Mouse (Mus musculus): Measurements from ENCODE around the gene Rps2. TPM values are rescaled to one million over a fixed set of nuclear protein-coding genes. Genes with fewer than 3 reads are reported as not detected.

Gene Rps2
- polyA plus RNA-seq, 1 experiment, result 381 TPM

GRCm38 (mm10) chr17:24728184-24728583 lies 10.3 kb downstream of the Rps2 start:
- Histone ChIP-seq H3K79me3 (ENCODE audit: low read depth) (peaks cover 4% of the 10 kb centered on the region), H3K27me3 (ENCODE audit: control insufficient read depth, insufficient read depth, insufficient read length) (peaks cover 6% of the 10 kb centered on the region), H3K4me3 (ENCODE audit: insufficient read depth, poor library complexity, severe bottlenecking) (no peak overlapping the region), H3ac (ENCODE audit: control insufficient read depth, insufficient read length, low read depth) (no peak overlapping the region), H3K36me3 (ENCODE audit: control insufficient read depth, insufficient read depth) (no peaks in the 10 kb centered on the region), H3K79me2 (ENCODE audit: control insufficient read depth, insufficient read depth) (peaks cover 10% of the 10 kb centered on the region)
- TF ChIP-seq FOSL1 (IDR thresholded peaks at IDR 0.05; ENCODE audit: insufficient read depth, low read length, poor library complexity, severe bottlenecking) (no peak), MYOD1 (IDR thresholded peaks at IDR 0.05; ENCODE audit: control insufficient read depth, insufficient read length, low read depth) (no peak), USF1 (IDR thresholded peaks at IDR 0.05; ENCODE audit: low read depth) (no peak), MAX (IDR thresholded peaks at IDR 0.05) (no peak), CTCF (IDR thresholded peaks at IDR 0.05; ENCODE audit: control insufficient read depth, insufficient read depth, insufficient read length) (no peak), CEBPB (IDR thresholded peaks at IDR 0.05; ENCODE audit: low read depth) (no peak), MYOG (IDR thresholded peaks at IDR 0.05; ENCODE audit: control insufficient read depth, extremely low read depth, insufficient read length) (no peak)

- no peaks in the 10 kb centered on the region for H3K36me3 ChIP-seq (ENCODE audit: control insufficient read depth, insufficient read depth)
- TF ChIP-seq CEBPB (IDR thresholded peaks at IDR 0.05; ENCODE audit: low read depth), result no peak
- H3K79me2 ChIP-seq (ENCODE audit: control insufficient read depth, insufficient read depth), result peaks cover 1% of the 10 kb centered on the region
- peaks cover 6% of the 10 kb centered on the region for H3K27me3 ChIP-seq (ENCODE audit: control insufficient read depth, insufficient read depth, insufficient read length)
- peaks cover under 1% of the 10 kb centered on the region for H3K79me3 ChIP-seq (ENCODE audit: low read depth)
- H3K4me3 ChIP-seq (ENCODE audit: insufficient read depth, poor library complexity, severe bottlenecking), result no peak overlapping the region
- no peak overlapping the region for H3ac ChIP-seq (ENCODE audit: control insufficient read depth, insufficient read length, low read depth)
These were observed 11.2 kb downstream of the Rps2 start for GRCm38 (mm10) chr17:24729067-24729466.

GRCm38 (mm10) chr17:24730787-24731186 lies 12.9 kb downstream of the Rps2 start:
- peaks cover 6% of the 10 kb centered on the region for H3K27me3 ChIP-seq (ENCODE audit: control insufficient read depth, insufficient read depth, insufficient read length)
- no peak for TF ChIP-seq MYOD1 (IDR thresholded peaks at IDR 0.05; ENCODE audit: control insufficient read depth, insufficient read length, low read depth)
- TF ChIP-seq CEBPB (IDR thresholded peaks at IDR 0.05; ENCODE audit: low read depth), result no peak
- no peak for TF ChIP-seq MYOG (IDR thresholded peaks at IDR 0.05; ENCODE audit: control insufficient read depth, extremely low read depth, insufficient read length)
- TF ChIP-seq MAX (IDR thresholded peaks at IDR 0.05), result no peak
- TF ChIP-seq USF1 (IDR thresholded peaks at IDR 0.05; ENCODE audit: low read depth), result no peak
- TF ChIP-seq FOSL1 (IDR thresholded peaks at IDR 0.05; ENCODE audit: insufficient read depth, low read length, poor library complexity, severe bottlenecking), result no peak
- no peak for TF ChIP-seq CTCF (IDR thresholded peaks at IDR 0.05; ENCODE audit: control insufficient read depth, insufficient read depth, insufficient read length)
- no peaks in the 10 kb centered on the region for H3K36me3 ChIP-seq (ENCODE audit: control insufficient read depth, insufficient read depth)
- no peaks in the 10 kb centered on the region for H3K79me3 ChIP-seq (ENCODE audit: low read depth)
- H3K79me2 ChIP-seq (ENCODE audit: control insufficient read depth, insufficient read depth), result no peaks in the 10 kb centered on the region
- H3ac ChIP-seq (ENCODE audit: control insufficient read depth, insufficient read length, low read depth), result no peak overlapping the region
- no peak overlapping the region for H3K4me3 ChIP-seq (ENCODE audit: insufficient read depth, poor library complexity, severe bottlenecking)

- peaks cover 6% of the 10 kb centered on the region for H3K27me3 ChIP-seq (ENCODE audit: control insufficient read depth, insufficient read depth, insufficient read length)
- TF ChIP-seq USF1 (IDR thresholded peaks at IDR 0.05; ENCODE audit: low read depth) (no peak), FOSL1 (IDR thresholded peaks at IDR 0.05; ENCODE audit: insufficient read depth, low read length, poor library complexity, severe bottlenecking) (no peak), MAX (IDR thresholded peaks at IDR 0.05) (no peak)
These were observed 14.5 kb downstream of the Rps2 start for GRCm38 (mm10) chr17:24732233-24732935.

GRCm38 (mm10) chr17:24733434-24734050 lies 15.6 kb downstream of the Rps2 start:
- Histone ChIP-seq H3ac (ENCODE audit: control insufficient read depth, insufficient read length, low read depth) (no peak overlapping the region), H3K79me2 (ENCODE audit: control insufficient read depth, insufficient read depth) (no peaks in the 10 kb centered on the region), H3K79me3 (ENCODE audit: low read depth) (no peaks in the 10 kb centered on the region), H3K4me3 (ENCODE audit: insufficient read depth, poor library complexity, severe bottlenecking) (no peak overlapping the region), H3K27me3 (ENCODE audit: control insufficient read depth, insufficient read depth, insufficient read length) (peaks cover 6% of the 10 kb centered on the region), H3K36me3 (ENCODE audit: control insufficient read depth, insufficient read depth) (no peaks in the 10 kb centered on the region)
- no peak for TF ChIP-seq MYOD1 (IDR thresholded peaks at IDR 0.05; ENCODE audit: control insufficient read depth, insufficient read length, low read depth)
- TF ChIP-seq CEBPB (IDR thresholded peaks at IDR 0.05; ENCODE audit: low read depth), result no peak
- TF ChIP-seq CTCF (IDR thresholded peaks at IDR 0.05; ENCODE audit: control insufficient read depth, insufficient read depth, insufficient read length), result no peak
- TF ChIP-seq FOSL1 (IDR thresholded peaks at IDR 0.05; ENCODE audit: insufficient read depth, low read length, poor library complexity, severe bottlenecking), result no peak
- TF ChIP-seq MAX (IDR thresholded peaks at IDR 0.05), result no peak
- TF ChIP-seq MYOG (IDR thresholded peaks at IDR 0.05; ENCODE audit: control insufficient read depth, extremely low read depth, insufficient read length), result no peak
- TF ChIP-seq USF1 (IDR thresholded peaks at IDR 0.05; ENCODE audit: low read depth), result no peak

More at GRCm38 (mm10) chr17:24732233-24732935, 14.5 kb downstream of the Rps2 start:
- Histone ChIP-seq H3K4me3 (ENCODE audit: insufficient read depth, poor library complexity, severe bottlenecking) (no peak overlapping the region), H3ac (ENCODE audit: control insufficient read depth, insufficient read length, low read depth) (no peak overlapping the region), H3K79me3 (ENCODE audit: low read depth) (no peaks in the 10 kb centered on the region), H3K36me3 (ENCODE audit: control insufficient read depth, insufficient read depth) (no peaks in the 10 kb centered on the region), H3K79me2 (ENCODE audit: control insufficient read depth, insufficient read depth) (no peaks in the 10 kb centered on the region)

- no peaks in the 10 kb centered on the region for H3K79me2 ChIP-seq (ENCODE audit: control insufficient read depth, insufficient read depth)
- H3K36me3 ChIP-seq (ENCODE audit: control insufficient read depth, insufficient read depth), result no peaks in the 10 kb centered on the region
- peaks cover 6% of the 10 kb centered on the region for H3K27me3 ChIP-seq (ENCODE audit: control insufficient read depth, insufficient read depth, insufficient read length)
- TF ChIP-seq CTCF (IDR thresholded peaks at IDR 0.05; ENCODE audit: control insufficient read depth, insufficient read depth, insufficient read length), result no peak
- no peak for TF ChIP-seq CEBPB (IDR thresholded peaks at IDR 0.05; ENCODE audit: low read depth)
- no peak for TF ChIP-seq USF1 (IDR thresholded peaks at IDR 0.05; ENCODE audit: low read depth)
- TF ChIP-seq MYOD1 (IDR thresholded peaks at IDR 0.05; ENCODE audit: control insufficient read depth, insufficient read length, low read depth), result no peak
- no peaks in the 10 kb centered on the region for H3K79me3 ChIP-seq (ENCODE audit: low read depth)
- no peak overlapping the region for H3ac ChIP-seq (ENCODE audit: control insufficient read depth, insufficient read length, low read depth)
- H3K4me3 ChIP-seq (ENCODE audit: insufficient read depth, poor library complexity, severe bottlenecking), result no peak overlapping the region
These were observed 16.6 kb downstream of the Rps2 start for GRCm38 (mm10) chr17:24734513-24734912.

Measured in C2C12 (cell line).